Mouse (Mus musculus) E14TG2a.4 (cell line): ENCODE results near the gene Pck1.
A peak's percentile ranks its signal among the peaks of the same experiment; 100 is the strongest.

Source experiments
- H3K27me3 ChIP-seq: 2 replicates; pipeline ENCODE4 v1.6.1; 2014; ENCODE audit warnings: low read length, control low read depth; ENCODE audit not compliant: insufficient read depth
- H3K36me3 ChIP-seq: 2 replicates; pipeline ENCODE4 v1.6.1; 2014; ENCODE audit warnings: low read length, control low read depth; ENCODE audit not compliant: insufficient read depth
- H3K4me1 ChIP-seq: replicated peaks from 2 replicates; pipeline ENCODE4 v1.6.1; 2014; ENCODE audit warnings: low read depth, low read length, control low read depth
- H3K4me3 ChIP-seq: replicated peaks from 2 replicates; pipeline ENCODE4 v1.5.1; 2014; ENCODE audit warnings: mild to moderate bottlenecking, low read length
- H3K9me3 ChIP-seq: 2 replicates; pipeline ENCODE4 v1.6.1; 2014; ENCODE audit warnings: low read length, control low read depth
- CTCF ChIP-seq: conservative IDR thresholded peaks from 2 replicates; pipeline ENCODE4 v1.5.1; 2014; ENCODE audit warnings: low read length
- NANOG ChIP-seq: IDR thresholded peaks from 2 replicates; pipeline ENCODE4 v1.6.1; 2014; ENCODE audit warnings: borderline replicate concordance, low read length, mixed read lengths
- POU5F1 ChIP-seq: IDR thresholded peaks from 2 replicates; pipeline ENCODE4 v1.6.1; 2014; ENCODE audit warnings: low read length, borderline replicate concordance

Gene Pck1

DNA sequence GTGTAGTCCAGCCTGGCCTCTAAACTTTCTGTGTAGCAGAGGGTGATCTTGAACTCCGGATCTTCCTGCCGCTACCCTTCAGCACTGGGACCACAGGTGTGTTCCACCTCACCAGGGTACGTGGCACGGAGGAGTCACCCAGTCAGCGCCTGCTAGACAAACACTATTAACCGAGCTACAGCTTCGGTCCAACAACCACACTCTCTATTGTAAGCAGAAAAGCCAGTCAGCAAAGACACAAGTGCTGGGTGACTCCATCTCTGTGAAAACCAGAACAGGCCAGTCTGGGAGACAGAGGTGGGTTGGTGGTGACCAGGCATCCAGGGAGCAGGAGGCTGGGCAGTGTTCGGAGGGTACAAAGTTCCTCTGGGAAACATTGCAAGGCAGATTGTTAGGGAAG, 10.5 kb downstream of the Pck1 start:
- TF ChIP-seq CTCF (no peak), POU5F1 (no peak), NANOG (no peak)

DNA sequence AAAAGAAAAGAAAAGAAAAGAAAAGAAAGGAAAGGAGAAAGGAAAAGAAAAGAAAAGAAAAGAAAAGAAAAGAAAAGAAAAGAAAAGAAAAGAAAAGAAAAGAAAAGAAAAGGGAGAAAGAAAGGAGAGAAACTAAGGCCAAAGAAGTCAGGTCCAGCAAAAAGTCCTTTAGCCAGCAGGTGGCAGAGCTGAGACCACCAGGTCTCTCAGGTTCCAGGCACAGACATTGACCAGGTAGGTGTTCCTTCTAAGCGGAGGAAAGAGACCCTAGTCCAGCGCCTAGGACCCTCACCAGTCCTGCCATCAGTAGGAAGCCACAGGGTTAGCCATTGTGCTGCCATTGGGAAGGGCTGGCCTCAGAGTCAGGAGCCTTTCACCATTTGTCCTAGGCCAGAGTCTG, 11.5 kb downstream of the Pck1 start:
- peaks cover 13% of the 10 kb centered on the region for H3K4me1 ChIP-seq
- H3K27me3 ChIP-seq = peaks cover 15% of the 10 kb centered on the region
- peak; percentile 39 for TF ChIP-seq CTCF
- no peak for TF ChIP-seq POU5F1
- no peak overlapping the region for H3K4me3 ChIP-seq
- H3K36me3 ChIP-seq = no peaks in the 10 kb centered on the region
- no peaks in the 10 kb centered on the region for H3K9me3 ChIP-seq

More for the DNA sequence above, 10.5 kb downstream of the Pck1 start:
- Histone ChIP-seq H3K4me1 (peaks cover 15% of the 10 kb centered on the region), H3K36me3 (no peaks in the 10 kb centered on the region), H3K9me3 (no peaks in the 10 kb centered on the region), H3K27me3 (peaks cover 15% of the 10 kb centered on the region), H3K4me3 (no peak overlapping the region)

DNA sequence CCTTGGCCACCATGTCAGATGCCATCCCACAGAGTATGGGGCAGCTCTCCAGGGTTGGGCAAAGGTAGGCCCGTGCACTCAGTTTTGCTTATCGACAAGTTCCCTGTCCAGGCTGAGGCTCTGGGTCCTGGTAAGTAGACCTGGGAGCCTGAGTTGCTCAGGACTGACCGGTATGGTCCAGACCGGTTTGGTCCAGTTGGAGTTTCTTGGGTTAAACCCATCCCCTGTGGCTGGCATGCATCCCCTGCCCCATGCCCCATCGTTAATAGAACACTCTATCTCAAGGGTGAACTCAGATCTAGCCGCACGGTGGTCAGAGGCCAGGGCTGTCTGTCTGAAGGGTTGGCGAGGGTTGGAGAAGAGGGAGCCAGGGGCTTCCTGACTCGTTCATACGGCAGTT, 12.1 kb downstream of the Pck1 start:
- TF ChIP-seq CTCF (no peak), POU5F1 (no peak), NANOG (no peak)
- H3K4me3 ChIP-seq = no peak overlapping the region
- peaks cover 7% of the 10 kb centered on the region for H3K4me1 ChIP-seq
- H3K9me3 ChIP-seq = no peaks in the 10 kb centered on the region
- no peaks in the 10 kb centered on the region for H3K36me3 ChIP-seq
- peaks cover 18% of the 10 kb centered on the region for H3K27me3 ChIP-seq

DNA sequence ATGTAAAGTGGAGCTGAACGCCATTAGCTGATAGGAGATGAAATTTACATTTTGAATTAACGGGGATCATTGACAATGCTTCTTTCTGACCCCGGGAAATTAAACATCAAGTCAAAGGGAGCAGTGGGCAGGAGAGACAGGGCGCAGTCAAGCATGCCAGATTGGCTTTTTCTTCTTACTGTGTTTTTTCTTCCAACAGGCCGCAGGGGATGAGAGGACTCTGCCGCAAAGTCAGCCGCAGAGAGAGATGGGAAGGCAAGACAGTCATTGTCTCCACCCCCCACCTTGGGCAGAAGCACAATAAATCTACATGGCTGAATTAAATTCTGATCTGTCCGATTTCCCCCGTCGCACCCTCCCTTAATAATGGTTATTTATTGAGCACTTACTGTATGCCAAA, 12.5 kb downstream of the Pck1 start:
- no peaks in the 10 kb centered on the region for H3K9me3 ChIP-seq
- H3K36me3 ChIP-seq = no peaks in the 10 kb centered on the region
- peaks cover 22% of the 10 kb centered on the region for H3K27me3 ChIP-seq
- H3K4me1 ChIP-seq = peaks cover 3% of the 10 kb centered on the region
- H3K4me3 ChIP-seq = no peak overlapping the region
- TF ChIP-seq POU5F1 (no peak), NANOG (no peak), CTCF (no peak)

DNA sequence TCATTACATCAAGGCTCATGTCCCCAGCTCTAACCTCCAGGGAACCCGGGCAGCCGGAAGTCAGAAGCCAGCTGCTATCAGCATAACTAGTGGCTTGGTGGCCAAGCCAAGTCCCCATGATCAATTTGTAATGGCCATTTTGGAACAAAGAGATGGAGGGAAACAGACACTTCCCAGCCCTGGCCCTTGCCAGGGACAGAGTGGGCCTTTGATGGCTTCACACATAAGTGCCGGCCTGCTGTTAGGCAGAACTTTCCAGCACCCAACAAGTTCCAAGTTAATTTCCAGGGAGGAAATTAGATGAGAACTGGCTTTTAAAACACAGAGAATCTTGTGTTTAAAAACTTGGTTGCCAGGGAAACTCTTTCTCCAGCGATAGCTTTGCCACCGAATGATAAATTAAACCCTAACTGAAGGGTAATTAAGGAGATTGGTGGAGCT, 15.6 kb downstream of the Pck1 start:
- H3K27me3 ChIP-seq = peaks cover 48% of the 10 kb centered on the region
- peaks cover 6% of the 10 kb centered on the region; the same call in 1 of the 2 replicates for H3K9me3 ChIP-seq
- TF ChIP-seq POU5F1 (no peak), NANOG (no peak), CTCF (no peak)
- no peak overlapping the region for H3K4me3 ChIP-seq
- H3K4me1 ChIP-seq = peaks cover 17% of the 10 kb centered on the region
- no peaks in the 10 kb centered on the region for H3K36me3 ChIP-seq

DNA sequence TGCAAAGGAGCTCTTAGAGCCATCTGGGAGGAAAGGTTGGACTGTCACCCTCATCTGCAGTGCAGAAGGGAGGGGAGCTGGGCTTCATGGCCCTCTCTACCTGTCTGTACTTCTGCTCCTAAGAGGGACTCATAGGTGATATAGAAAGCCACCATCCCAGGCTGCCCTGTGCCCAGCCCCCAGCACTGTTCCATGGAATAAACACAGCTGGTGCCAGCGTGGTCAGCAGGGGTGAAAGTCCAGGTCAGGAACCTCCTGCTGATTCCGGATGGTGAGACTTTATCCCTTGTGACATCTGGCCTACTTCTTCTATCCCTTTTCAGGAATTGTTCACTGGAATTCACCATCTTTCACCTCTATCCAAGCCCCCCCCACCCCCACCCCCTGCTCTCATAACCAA, 17.2 kb downstream of the Pck1 start:
- no peaks in the 10 kb centered on the region for H3K36me3 ChIP-seq
- TF ChIP-seq NANOG = no peak
- TF ChIP-seq POU5F1 = no peak
- no peak for TF ChIP-seq CTCF

DNA sequence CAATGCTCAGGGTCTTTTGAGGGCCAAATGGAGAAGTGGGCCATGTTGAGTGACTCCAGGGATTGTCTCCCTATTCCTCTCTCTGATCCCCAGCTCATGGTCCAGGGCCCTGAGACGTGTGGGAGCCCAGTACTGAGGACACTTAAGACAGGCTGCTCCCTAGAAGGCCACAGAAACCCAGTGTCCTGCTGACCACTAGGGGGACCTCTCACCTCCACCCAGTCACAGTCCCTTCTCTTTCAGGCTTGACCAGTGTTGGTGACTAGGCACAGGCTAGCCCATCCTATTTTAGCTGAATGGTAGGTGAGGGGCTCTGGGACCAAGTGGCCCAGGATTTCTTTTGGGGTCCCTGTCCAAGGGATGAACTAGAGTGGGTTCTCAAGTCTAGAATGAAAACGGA, 17.9 kb downstream of the Pck1 start:
- no peak overlapping the region for H3K4me3 ChIP-seq
- peaks cover 8% of the 10 kb centered on the region for H3K9me3 ChIP-seq
- TF ChIP-seq CTCF (peak; percentile 26), POU5F1 (no peak)
- H3K27me3 ChIP-seq = peaks cover 47% of the 10 kb centered on the region
- peaks cover 30% of the 10 kb centered on the region for H3K4me1 ChIP-seq
- H3K36me3 ChIP-seq = no peaks in the 10 kb centered on the region

More for the DNA sequence above, 17.2 kb downstream of the Pck1 start:
- Histone ChIP-seq H3K4me3 (no peak overlapping the region), H3K27me3 (peaks cover 47% of the 10 kb centered on the region), H3K9me3 (peaks cover 6% of the 10 kb centered on the region; the same call in 1 of the 2 replicates), H3K4me1 (peaks cover 30% of the 10 kb centered on the region)

DNA sequence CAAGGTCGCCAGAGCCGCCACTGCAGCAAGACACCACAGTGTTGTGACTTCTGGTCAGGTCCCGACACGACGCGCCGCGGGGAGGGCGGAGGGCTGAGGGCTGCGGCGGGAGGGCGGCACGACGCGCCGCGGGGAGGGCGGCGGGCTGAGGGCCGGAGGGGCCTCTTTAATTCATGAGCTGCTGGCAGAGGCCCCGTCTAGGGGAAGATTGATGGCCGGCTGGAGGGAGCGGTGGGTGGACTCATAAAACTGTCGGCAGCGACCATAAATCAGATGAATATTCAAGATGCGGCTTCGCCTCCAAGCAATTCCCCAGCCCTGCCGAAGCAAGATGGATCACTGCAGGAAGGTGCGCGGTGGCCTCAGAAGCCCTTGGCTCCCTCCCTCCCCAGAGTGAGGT, 18.6 kb downstream of the Pck1 start:
- peak overlapping the region; percentile 54 for H3K4me3 ChIP-seq
- H3K9me3 ChIP-seq = peaks cover 11% of the 10 kb centered on the region
- peaks cover 40% of the 10 kb centered on the region for H3K27me3 ChIP-seq
- no peaks in the 10 kb centered on the region for H3K36me3 ChIP-seq
- TF ChIP-seq NANOG (no peak), CTCF (no peak), POU5F1 (no peak)
- H3K4me1 ChIP-seq = peaks cover 30% of the 10 kb centered on the region

DNA sequence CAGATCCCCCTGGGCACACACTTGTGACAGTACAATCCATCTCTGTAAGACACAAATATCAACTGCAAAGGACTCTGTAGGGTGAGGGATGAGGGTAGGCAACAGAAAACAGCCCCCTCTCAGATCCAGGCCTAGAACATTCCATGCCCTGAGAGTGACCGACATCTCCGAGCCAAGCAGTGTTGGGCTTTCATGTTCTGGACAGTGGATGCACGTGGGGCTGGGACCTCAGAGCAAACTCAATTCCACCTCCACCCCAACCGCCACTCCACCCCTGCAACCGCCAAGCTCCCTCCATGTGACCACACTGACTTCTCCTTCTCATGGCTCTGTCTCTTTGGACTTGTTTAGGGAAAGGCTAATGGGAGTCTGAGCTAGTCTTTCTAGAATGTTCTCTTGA, 19.1 kb downstream of the Pck1 start:
- TF ChIP-seq POU5F1 = no peak
- no peak for TF ChIP-seq CTCF
- no peak for TF ChIP-seq NANOG
- no peaks in the 10 kb centered on the region for H3K36me3 ChIP-seq
- peaks cover 30% of the 10 kb centered on the region for H3K4me1 ChIP-seq
- H3K27me3 ChIP-seq = peaks cover 40% of the 10 kb centered on the region
- H3K9me3 ChIP-seq = peaks cover 11% of the 10 kb centered on the region
- peak overlapping the region; percentile 54; the same call in 1 of the 2 replicates for H3K4me3 ChIP-seq
